Mouse (Mus musculus) cerebellum, postnatal 36 days (tissue): Measurements from ENCODE around the gene Olfr835.

ENCODE experiments used
- DNase-seq, 2 experiments: peaks; one replicate each; pipeline ENCODE4 v3.0.0; 2021 to 2022; ENCODE audit warnings: mixed read lengths in 2 of 2

Olfr835 gene

GRCm38 (mm10) chr9:19032435-19032834 lies at the start of gene Olfr835:
TSS of gene Olfr835 (plus strand) at chr9:19032735.
- DNase-seq, result no peak

- no peak for DNase-seq
Observed at GRCm38 (mm10) chr9:18987690-18988089, 44.8 kb upstream of the Olfr835 start, which contains the start of gene Olfr834. TSS of gene Olfr834 (plus strand) at chr9:18987990.

GRCm38 (mm10) chr9:19084986-19085385 lies 52.5 kb downstream of the Olfr835 start:
- DNase-seq, result no peak
